Mouse (Mus musculus): ENCODE results near the gene Dse. TPM values are rescaled to one million over a fixed set of nuclear protein-coding genes. Genes with fewer than 3 reads are reported as not detected.

Dse gene
- polyA plus RNA-seq, 1 experiment from 2014 or later = 8.3 TPM

DNA sequence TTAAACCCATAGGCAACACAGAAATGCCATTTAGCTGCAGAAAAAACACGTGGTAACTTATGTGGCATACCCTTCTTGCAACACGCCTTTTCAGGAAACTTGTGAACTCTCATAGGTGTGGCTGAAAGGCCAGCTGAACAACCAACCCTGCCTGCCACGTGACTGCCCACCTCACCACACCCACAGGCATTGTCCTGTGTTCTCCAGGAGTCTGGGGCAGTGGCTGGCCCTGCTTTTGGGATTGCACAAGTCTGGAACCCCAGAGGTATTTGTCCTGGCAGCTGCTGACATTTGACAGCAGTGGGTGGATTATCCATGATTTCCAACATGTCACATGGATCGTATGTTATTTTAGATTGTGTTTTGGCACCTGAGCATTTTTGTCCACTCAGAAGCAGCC is 67.7 kb downstream of the Dse start:
- WGBS = 44% methylated on average over 4 of the region's 4 CpGs
- TF ChIP-seq CTCF (IDR thresholded peaks at IDR 0.05; ENCODE audit: low read depth) (no peak), EP300 (optimal IDR thresholded peaks at IDR 0.05) (no peak)
- Histone ChIP-seq H3K4me1 (replicated peaks; ENCODE audit: control insufficient read depth, insufficient read depth) (no peaks in the 10 kb centered on the region), H3K9ac (ENCODE audit: low read length) (no peak overlapping the region), H3K4me2 (replicated peaks; ENCODE audit: low read depth) (no peak overlapping the region), H3K9me3 (ENCODE audit: control insufficient read depth, low read length) (no peaks in the 10 kb centered on the region; the same call in 1 of the 2 replicates), H3K4me3 (ENCODE audit: low read depth, low read length) (no peak overlapping the region), H3K27me3 (ENCODE audit: control insufficient read depth, insufficient read depth, low read length) (no peaks in the 10 kb centered on the region), H3K27ac (replicated peaks) (no peak overlapping the region), H3K36me3 (ENCODE audit: control insufficient read depth, insufficient read depth, low read length) (no peaks in the 10 kb centered on the region)
- DNase-seq (ENCODE audit: low spot score) (peak; percentile 43), ATAC-seq (ENCODE audit: low FRiP score, low TSS enrichment) (peak; percentile 89)

DNA sequence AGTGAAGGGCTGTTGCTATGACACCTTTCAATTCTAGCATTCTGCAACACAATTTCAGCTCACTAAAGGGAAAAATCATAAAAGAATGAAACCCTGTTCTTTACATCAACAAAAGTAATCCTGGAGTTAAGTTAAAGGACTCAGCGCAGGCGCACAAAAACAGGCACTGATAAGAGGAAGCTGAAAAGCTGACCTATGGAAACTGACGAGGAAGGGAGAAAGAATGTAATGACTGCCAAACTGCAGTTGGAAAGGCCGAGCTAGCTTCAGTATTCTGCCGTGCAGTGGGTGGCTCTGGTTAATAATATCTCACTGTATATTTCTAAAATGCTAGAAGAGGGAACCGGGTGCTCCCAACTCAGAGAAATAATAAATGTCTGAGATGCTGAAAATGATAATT is 69.5 kb downstream of the Dse start:
- Histone ChIP-seq H3K36me3 (ENCODE audit: control insufficient read depth, insufficient read depth, low read length) (no peaks in the 10 kb centered on the region), H3K4me2 (replicated peaks; ENCODE audit: low read depth) (no peak overlapping the region), H3K27ac (replicated peaks) (no peak overlapping the region), H3K9ac (ENCODE audit: low read length) (no peak overlapping the region), H3K9me3 (ENCODE audit: control insufficient read depth, low read length) (no peaks in the 10 kb centered on the region), H3K27me3 (ENCODE audit: control insufficient read depth, insufficient read depth, low read length) (no peaks in the 10 kb centered on the region), H3K4me1 (replicated peaks; ENCODE audit: control insufficient read depth, insufficient read depth) (no peaks in the 10 kb centered on the region), H3K4me3 (ENCODE audit: low read depth, low read length) (no peak overlapping the region)
- no peak for TF ChIP-seq CTCF (IDR thresholded peaks at IDR 0.05; ENCODE audit: low read depth)
- TF ChIP-seq EP300 (optimal IDR thresholded peaks at IDR 0.05) = no peak
- ATAC-seq (ENCODE audit: low FRiP score, low TSS enrichment) (no peak), DNase-seq (ENCODE audit: low spot score) (no peak)
- 33% methylated on average over 6 of the region's 6 CpGs for WGBS

DNA sequence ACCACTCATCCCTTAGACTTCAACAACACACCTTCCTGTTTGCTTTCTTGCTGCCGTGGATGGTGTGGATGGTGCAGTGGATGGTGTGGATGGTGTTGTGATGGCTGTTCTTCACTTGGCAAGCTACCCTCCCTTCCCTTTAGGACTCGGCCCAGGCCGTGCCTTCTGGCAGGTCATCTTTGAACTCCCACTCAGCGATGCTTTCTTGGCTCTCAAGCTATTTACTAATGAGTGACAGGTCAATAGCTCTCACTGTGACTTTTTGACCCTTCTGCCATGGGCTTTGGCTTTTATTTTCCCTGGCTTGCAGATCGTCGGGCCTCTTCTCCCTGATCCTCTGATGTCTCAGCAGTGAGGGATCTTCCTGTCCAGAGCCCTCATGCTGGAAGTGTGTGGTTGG is 71.1 kb downstream of the Dse start:
- Histone ChIP-seq H3K9me3 (ENCODE audit: control insufficient read depth, low read length) (no peaks in the 10 kb centered on the region), H3K9ac (ENCODE audit: low read length) (no peak overlapping the region), H3K4me1 (replicated peaks; ENCODE audit: control insufficient read depth, insufficient read depth) (no peaks in the 10 kb centered on the region), H3K27me3 (ENCODE audit: control insufficient read depth, insufficient read depth, low read length) (no peaks in the 10 kb centered on the region), H3K4me2 (replicated peaks; ENCODE audit: low read depth) (no peak overlapping the region), H3K27ac (replicated peaks) (no peak overlapping the region), H3K4me3 (ENCODE audit: low read depth, low read length) (no peak overlapping the region), H3K36me3 (ENCODE audit: control insufficient read depth, insufficient read depth, low read length) (no peaks in the 10 kb centered on the region)
- no peak for ATAC-seq (ENCODE audit: low FRiP score, low TSS enrichment)
- TF ChIP-seq CTCF (IDR thresholded peaks at IDR 0.05; ENCODE audit: low read depth) (no peak), EP300 (optimal IDR thresholded peaks at IDR 0.05) (no peak)
- WGBS = 32% methylated on average over 6 of the region's 6 CpGs
- no peak for DNase-seq (ENCODE audit: low spot score)

DNA sequence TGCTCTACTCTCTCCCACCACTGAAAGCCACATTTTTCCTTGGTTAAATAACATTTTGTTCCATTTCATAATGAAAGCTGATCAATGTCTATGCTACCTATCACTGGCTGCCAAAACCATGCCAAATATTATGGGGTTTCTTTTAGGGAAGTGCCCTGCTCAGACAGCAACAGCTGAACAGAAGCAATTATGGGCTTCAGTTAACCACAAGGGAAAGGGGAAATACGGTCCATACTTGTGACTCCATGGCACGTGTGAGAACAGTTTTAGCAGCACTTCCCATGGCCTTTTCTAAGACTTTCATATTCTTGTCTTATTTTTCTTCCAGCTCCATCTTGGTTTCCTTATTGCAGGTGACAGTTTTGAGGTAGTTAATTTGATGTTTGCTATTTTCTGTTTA is 76.2 kb downstream of the Dse start:
- Histone ChIP-seq H3K4me3 (ENCODE audit: low read depth, low read length) (no peak overlapping the region), H3K27ac (replicated peaks) (no peak overlapping the region), H3K4me2 (replicated peaks; ENCODE audit: low read depth) (no peak overlapping the region), H3K9ac (ENCODE audit: low read length) (no peak overlapping the region), H3K9me3 (ENCODE audit: control insufficient read depth, low read length) (no peaks in the 10 kb centered on the region), H3K36me3 (ENCODE audit: control insufficient read depth, insufficient read depth, low read length) (no peaks in the 10 kb centered on the region), H3K27me3 (ENCODE audit: control insufficient read depth, insufficient read depth, low read length) (no peaks in the 10 kb centered on the region), H3K4me1 (replicated peaks; ENCODE audit: control insufficient read depth, insufficient read depth) (no peaks in the 10 kb centered on the region)
- DNase-seq (ENCODE audit: low spot score) = no peak
- TF ChIP-seq EP300 (optimal IDR thresholded peaks at IDR 0.05) (no peak), CTCF (IDR thresholded peaks at IDR 0.05; ENCODE audit: low read depth) (0 out of 2 replicates have a peak, but pooled peaks have one; percentile 1)
- ATAC-seq (ENCODE audit: low FRiP score, low TSS enrichment) = no peak
- WGBS = 77% methylated on average over 2 of the region's 2 CpGs

DNA sequence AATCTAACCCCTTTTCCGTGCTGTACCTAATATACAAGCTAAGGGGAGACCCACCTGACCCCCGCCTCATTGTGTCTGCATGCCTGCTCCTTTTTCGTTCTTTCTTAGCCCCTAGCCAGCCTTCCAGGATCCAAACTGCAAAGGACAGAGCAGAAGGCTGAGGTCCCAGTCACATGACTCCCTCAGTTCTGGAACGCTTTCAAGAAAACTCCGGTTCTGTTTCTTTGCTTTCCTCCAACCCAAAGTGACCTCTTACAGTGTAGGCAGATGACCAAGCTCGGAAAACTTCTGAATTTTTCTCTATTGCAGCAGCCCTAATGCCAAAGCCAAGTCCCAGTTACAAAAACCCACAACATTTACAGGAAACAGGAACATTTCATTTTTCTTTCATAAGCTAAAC is 79.1 kb downstream of the Dse start:
- H3K27me3 ChIP-seq (ENCODE audit: control insufficient read depth, insufficient read depth, low read length) = no peaks in the 10 kb centered on the region
- no peaks in the 10 kb centered on the region for H3K4me1 ChIP-seq (replicated peaks; ENCODE audit: control insufficient read depth, insufficient read depth)
- no peaks in the 10 kb centered on the region for H3K36me3 ChIP-seq (ENCODE audit: control insufficient read depth, insufficient read depth, low read length)
- no peak overlapping the region for H3K27ac ChIP-seq (replicated peaks)
- H3K4me2 ChIP-seq (replicated peaks; ENCODE audit: low read depth) = peak overlapping the region; percentile 8; the same call in 1 of the 2 replicates
- TF ChIP-seq EP300 (optimal IDR thresholded peaks at IDR 0.05) (no peak), CTCF (IDR thresholded peaks at IDR 0.05; ENCODE audit: low read depth) (no peak)
- 62% methylated on average over 6 of the region's 6 CpGs for WGBS
- no peaks in the 10 kb centered on the region for H3K9me3 ChIP-seq (ENCODE audit: control insufficient read depth, low read length)
- ATAC-seq (ENCODE audit: low FRiP score, low TSS enrichment) = no peak
- no peak overlapping the region for H3K4me3 ChIP-seq (ENCODE audit: low read depth, low read length)
- no peak for DNase-seq (ENCODE audit: low spot score)
- no peak overlapping the region for H3K9ac ChIP-seq (ENCODE audit: low read length)

DNA sequence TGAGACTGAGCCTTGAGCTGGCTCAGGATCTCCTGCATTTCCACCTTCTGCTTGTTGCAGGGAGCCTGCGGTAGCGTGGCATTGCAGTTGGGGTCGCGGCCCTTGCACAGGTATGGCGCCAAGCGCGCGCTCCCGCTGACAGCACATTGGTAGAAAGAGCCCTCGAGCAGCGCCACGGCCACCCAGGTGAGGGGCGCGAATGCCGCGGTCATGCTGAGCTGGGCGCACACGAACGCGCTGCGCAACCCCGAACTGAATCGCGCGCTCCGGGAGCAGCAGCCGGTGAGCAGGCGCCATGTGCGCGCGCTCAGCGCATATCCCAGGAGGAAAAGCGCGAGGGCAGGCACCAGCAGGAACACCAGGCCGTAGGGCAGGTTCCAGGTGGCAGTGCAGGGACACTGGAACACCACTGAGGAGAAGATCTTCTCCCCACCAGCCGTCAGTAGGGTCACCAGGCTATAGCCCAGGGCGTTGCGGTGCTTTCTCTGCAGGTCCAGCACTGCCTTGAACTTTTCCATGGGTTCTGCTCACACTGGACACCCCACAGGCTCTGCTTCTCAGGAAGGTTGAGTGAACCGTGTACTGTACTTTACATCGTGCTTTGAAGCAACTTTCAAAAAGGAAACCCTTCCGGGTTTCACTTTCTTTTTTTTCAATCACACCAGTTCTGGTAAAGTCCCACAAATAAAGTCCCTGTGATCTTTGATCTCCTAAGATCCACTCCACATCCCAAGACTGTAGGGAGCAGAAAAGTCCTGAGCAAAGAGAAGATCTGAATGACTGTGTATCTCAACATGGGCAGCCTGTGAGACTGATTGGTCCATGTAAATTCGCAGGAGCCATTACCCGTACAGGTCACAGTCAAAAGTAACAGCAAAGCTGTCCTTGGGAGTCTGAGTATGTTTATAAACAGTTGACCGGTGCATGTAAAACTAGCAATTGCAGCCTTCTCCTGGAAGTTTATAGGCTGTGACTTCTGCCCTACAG is 79.8 kb downstream of the Dse start, which contains the start of gene Calhm6:
Gene Calhm6, minus strand, starts transcription at position 593 of the 987 bp plus-strand sequence.
- TF ChIP-seq CTCF (IDR thresholded peaks at IDR 0.05; ENCODE audit: low read depth) = no peak
- no peak for TF ChIP-seq EP300 (optimal IDR thresholded peaks at IDR 0.05)
- Histone ChIP-seq H3K9me3 (ENCODE audit: control insufficient read depth, low read length) (no peaks in the 10 kb centered on the region), H3K4me3 (ENCODE audit: low read depth, low read length) (peak within 1 kb of the TSS; percentile 47), H3K27ac (replicated peaks) (no peak within 1 kb of the TSS), H3K9ac (ENCODE audit: low read length) (peak within 1 kb of the TSS; percentile 53), H3K36me3 (ENCODE audit: control insufficient read depth, insufficient read depth, low read length) (no peaks in the 10 kb centered on the region), H3K4me1 (replicated peaks; ENCODE audit: control insufficient read depth, insufficient read depth) (no peaks in the 10 kb centered on the region), H3K4me2 (replicated peaks; ENCODE audit: low read depth) (peak within 1 kb of the TSS; percentile 74), H3K27me3 (ENCODE audit: control insufficient read depth, insufficient read depth, low read length) (no peaks in the 10 kb centered on the region)
- ATAC-seq (ENCODE audit: low FRiP score, low TSS enrichment) = peak; percentile 76
- DNase-seq (ENCODE audit: low spot score) = peak; percentile 42
- WGBS = 14% methylated on average over 44 of the region's 44 CpGs
